ENCODE assay signal across 22 mouse cellular contexts in the genomic region with DNA sequence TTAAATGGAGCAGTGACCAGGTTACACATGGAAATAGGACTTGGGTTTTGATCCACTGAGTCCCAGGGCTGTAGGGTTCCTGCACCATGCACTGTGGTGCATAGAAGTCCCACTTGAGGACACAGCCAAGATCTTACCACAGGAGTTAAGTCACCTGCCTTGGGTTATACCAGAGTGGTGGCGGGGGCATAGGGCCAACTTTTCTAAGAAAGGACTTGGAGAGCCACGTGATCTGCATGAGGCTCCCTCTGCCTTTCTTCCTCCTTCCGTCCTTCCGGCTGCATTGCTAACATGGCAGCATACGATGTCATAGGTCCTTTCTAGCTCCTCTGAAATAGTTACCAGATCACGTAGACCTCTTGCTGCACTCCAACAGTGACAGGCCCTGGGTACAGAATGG. TPM values are rescaled to one million over a fixed set of nuclear protein-coding genes. Genes with fewer than 3 reads are reported as not detected.
DNase-seq lines count a peak whose midpoint lies in the region; ATAC-seq lines count a peak whose summit lies in the region.
"Had no signal": no experiment of that assay in that cellular context is flagged by ENCODE, and none has a peak within 500 bp of the region (broad histone marks: within the 10 kb centered on the region; RNA-seq: fewer than 3 reads in every experiment).

No protein-coding gene starts in this region.

- peaks cover 38% of the 10 kb centered on the region for H3K36me3 ChIP-seq in hindbrain, embryonic 13.5 days
- H3K36me3 ChIP-seq in hindbrain, embryonic 14.5 days (replicated peaks; ENCODE audit: control insufficient read depth, insufficient read depth), result peaks cover 37% of the 10 kb centered on the region
- H3K36me3 ChIP-seq in midbrain, embryonic 11.5 days (ENCODE audit: control insufficient read depth, insufficient read depth, low read length), result peaks cover 16% of the 10 kb centered on the region
- H3K36me3 ChIP-seq in midbrain, embryonic 10.5 days, result peaks cover 40% of the 10 kb centered on the region
- peaks cover 30% of the 10 kb centered on the region for H3K36me3 ChIP-seq in midbrain, embryonic 15.5 days (replicated peaks)

- H3K27me3 ChIP-seq in hindbrain, embryonic 13.5 days, result no peaks in the 10 kb centered on the region
- no peaks in the 10 kb centered on the region for H3K27me3 ChIP-seq in hindbrain, embryonic 14.5 days (ENCODE audit: control insufficient read depth, insufficient read depth, low read length)
- no peaks in the 10 kb centered on the region for H3K27me3 ChIP-seq in midbrain, embryonic 11.5 days (ENCODE audit: control insufficient read depth, insufficient read depth, low read length)
- H3K27me3 ChIP-seq in midbrain, embryonic 10.5 days (ENCODE audit: low read depth, poor library complexity, severe bottlenecking), result no peaks in the 10 kb centered on the region
- no peaks in the 10 kb centered on the region for H3K27me3 ChIP-seq in midbrain, embryonic 15.5 days (replicated peaks)
- H3K27me3 ChIP-seq: limb, embryonic 12.5 days; liver, embryonic 13.5 days; midbrain, embryonic 12.5 days had no signal

- no peak overlapping the region for H3K4me3 ChIP-seq in hindbrain, embryonic 13.5 days
- no peak overlapping the region for H3K4me3 ChIP-seq in hindbrain, embryonic 14.5 days (replicated peaks; ENCODE audit: low read length)
- no peak overlapping the region for H3K4me3 ChIP-seq in midbrain, embryonic 11.5 days (ENCODE audit: low read depth, low read length)
- no peak overlapping the region for H3K4me3 ChIP-seq in midbrain, embryonic 10.5 days
- no peak overlapping the region for H3K4me3 ChIP-seq in midbrain, embryonic 15.5 days
- H3K4me3 ChIP-seq: erythroblast, embryonic 14.5 days; heart, embryonic 10.5 days; limb, embryonic 12.5 days; liver, embryonic 13.5 days; midbrain, embryonic 12.5 days had no signal

- peaks cover 27% of the 10 kb centered on the region for H3K4me1 ChIP-seq in hindbrain, embryonic 13.5 days (replicated peaks)
- H3K4me1 ChIP-seq in hindbrain, embryonic 14.5 days (replicated peaks; ENCODE audit: control insufficient read depth, insufficient read depth, low read length), result peaks cover 17% of the 10 kb centered on the region
- no peaks in the 10 kb centered on the region for H3K4me1 ChIP-seq in midbrain, embryonic 11.5 days (ENCODE audit: control insufficient read depth, insufficient read depth, low read length)
- H3K4me1 ChIP-seq in midbrain, embryonic 10.5 days, result peaks cover 9% of the 10 kb centered on the region
- H3K4me1 ChIP-seq in midbrain, embryonic 15.5 days, result peaks cover 16% of the 10 kb centered on the region

- peak overlapping the region; percentile 69; the same call in 1 of the 2 replicates for H3K27ac ChIP-seq in hindbrain, embryonic 13.5 days
- no peak overlapping the region for H3K27ac ChIP-seq in hindbrain, embryonic 14.5 days
- no peak overlapping the region for H3K27ac ChIP-seq in midbrain, embryonic 11.5 days (ENCODE audit: low read depth, low read length)
- no peak overlapping the region for H3K27ac ChIP-seq in midbrain, embryonic 10.5 days (replicated peaks)
- peak overlapping the region; percentile 31; the same call in 1 of the 2 replicates for H3K27ac ChIP-seq in midbrain, embryonic 15.5 days
- H3K27ac ChIP-seq: heart, embryonic 10.5 days; limb, embryonic 12.5 days; liver, embryonic 13.5 days; midbrain, embryonic 12.5 days had no signal

- ATAC-seq in hindbrain, embryonic 13.5 days (ENCODE audit: low FRiP score), result no peak
- no peak for ATAC-seq in hindbrain, embryonic 14.5 days (ENCODE audit: low FRiP score)
- ATAC-seq in midbrain, embryonic 11.5 days (ENCODE audit: low FRiP score), result no peak
- no peak for ATAC-seq in midbrain, embryonic 15.5 days (replicated peaks)

- H3K9me3 ChIP-seq in hindbrain, embryonic 13.5 days, result no peaks in the 10 kb centered on the region
- no peaks in the 10 kb centered on the region for H3K9me3 ChIP-seq in hindbrain, embryonic 14.5 days (ENCODE audit: control insufficient read depth, low read length)
- no peaks in the 10 kb centered on the region for H3K9me3 ChIP-seq in midbrain, embryonic 11.5 days (ENCODE audit: control insufficient read depth, low read length)
- no peaks in the 10 kb centered on the region for H3K9me3 ChIP-seq in midbrain, embryonic 10.5 days (replicated peaks)
- H3K9me3 ChIP-seq in midbrain, embryonic 15.5 days, result no peaks in the 10 kb centered on the region
- H3K9me3 ChIP-seq: heart, embryonic 10.5 days; limb, embryonic 12.5 days; liver, embryonic 13.5 days; midbrain, embryonic 12.5 days had no signal

- H3K4me2 ChIP-seq in hindbrain, embryonic 13.5 days, result no peak overlapping the region
- no peak overlapping the region for H3K4me2 ChIP-seq in hindbrain, embryonic 14.5 days (replicated peaks)
- H3K4me2 ChIP-seq in midbrain, embryonic 11.5 days, result no peak overlapping the region
- no peak overlapping the region for H3K4me2 ChIP-seq in midbrain, embryonic 15.5 days
- H3K4me2 ChIP-seq: limb, embryonic 12.5 days; liver, embryonic 13.5 days; midbrain, embryonic 12.5 days had no signal

- no peak overlapping the region for H3K9ac ChIP-seq in hindbrain, embryonic 13.5 days
- H3K9ac ChIP-seq in hindbrain, embryonic 14.5 days, result no peak overlapping the region
- H3K9ac ChIP-seq in midbrain, embryonic 11.5 days (ENCODE audit: low read length), result no peak overlapping the region
- H3K9ac ChIP-seq in midbrain, embryonic 15.5 days, result no peak overlapping the region
- H3K9ac ChIP-seq: limb, embryonic 12.5 days; liver, embryonic 13.5 days; midbrain, embryonic 12.5 days had no signal

- 94% methylated on average over 6 of the region's 6 CpGs for WGBS in hindbrain, embryonic 13.5 days
- 90% methylated on average over 6 of the region's 6 CpGs for WGBS in hindbrain, embryonic 14.5 days
- 90% methylated on average over 6 of the region's 6 CpGs for WGBS in midbrain, embryonic 11.5 days
- 93% methylated on average over 6 of the region's 6 CpGs for WGBS in midbrain, embryonic 10.5 days
- WGBS in midbrain, embryonic 15.5 days, result 89% methylated on average over 6 of the region's 6 CpGs

- no peak for DNase-seq in hindbrain, embryonic 14.5 days (ENCODE audit: low spot score)
- peak; percentile 80 for DNase-seq in midbrain, embryonic 11.5 days (ENCODE audit: low spot score, missing footprints)
- DNase-seq in midbrain, embryonic 10.5 days (ENCODE audit: low spot score), result no peak
- DNase-seq in induced T-regulatory cell, adult 2 months (ENCODE audit: low read depth), result peak; percentile 64
- DNase-seq in heart, adult 18-20 months, result no peak
- DNase-seq in kidney, postnatal 10 days, result no peak
- DNase-seq: gastrocnemius, postnatal 25 days; heart, postnatal 10 days; liver, embryonic 13.5 days; thymus, postnatal 4 days had no signal

RNA-seq across cellular contexts. Expression of a gene that starts 23.3 kb away (rescaled TPM):
- 0.21 and 0.35 TPM in 2 replicates for polyA plus RNA-seq in hindbrain, embryonic 13.5 days (2015; fragmentation: Nextera tagmentation; extraction: Ambion mirVana)
- 0.31 TPM in 2 replicates for polyA plus RNA-seq in hindbrain, embryonic 14.5 days (2014; fragmentation: Nextera tagmentation; extraction: Ambion mirVana)
- 0.08 and 0.22 TPM in 2 replicates for polyA plus RNA-seq in midbrain, embryonic 11.5 days (2014; fragmentation: Nextera tagmentation; extraction: Ambion mirVana)
- not detected in 2 replicates for polyA plus RNA-seq in midbrain, embryonic 10.5 days (2016; fragmentation: Nextera tagmentation; extraction: Ambion mirVana)
- 0.52 and 0.86 TPM in 2 replicates for polyA plus RNA-seq in midbrain, embryonic 15.5 days (2015; fragmentation: Nextera tagmentation; extraction: Ambion mirVana)
- 1 to 10 TPM in 1 of 2 experiments, not detected in 1; 1.1 TPM for total RNA-seq in heart, adult 18-20 months (2021)
- total RNA-seq: MEL had no signal
- polyA plus RNA-seq: erythroblast, embryonic 14.5 days; liver, embryonic 13.5 days had no signal

RNA-seq across cellular contexts. Expression of a gene that starts 26.9 kb away (rescaled TPM):
- polyA plus RNA-seq in hindbrain, embryonic 13.5 days (2015; fragmentation: Nextera tagmentation; extraction: Ambion mirVana), result 33.8 and 34.7 TPM in 2 replicates
- polyA plus RNA-seq in hindbrain, embryonic 14.5 days (2014; fragmentation: Nextera tagmentation; extraction: Ambion mirVana), result 28.7 and 31.3 TPM in 2 replicates
- polyA plus RNA-seq in midbrain, embryonic 11.5 days (2014; fragmentation: Nextera tagmentation; extraction: Ambion mirVana), result 23.1 and 26.0 TPM in 2 replicates
- polyA plus RNA-seq in midbrain, embryonic 10.5 days (2016; fragmentation: Nextera tagmentation; extraction: Ambion mirVana), result 33.8 and 36.0 TPM in 2 replicates
- polyA plus RNA-seq in midbrain, embryonic 15.5 days (2015; fragmentation: Nextera tagmentation; extraction: Ambion mirVana), result 31.8 TPM in 2 replicates
- 10 to 100 TPM; 20.4 to 21.8 TPM for total RNA-seq in heart, adult 18-20 months (2021)

RNA-seq across cellular contexts. Expression of a gene that starts 37.6 kb away (rescaled TPM):
- not detected in 2 replicates for polyA plus RNA-seq in hindbrain, embryonic 13.5 days (2015; fragmentation: Nextera tagmentation; extraction: Ambion mirVana)
- not detected in 2 replicates for polyA plus RNA-seq in hindbrain, embryonic 14.5 days (2014; fragmentation: Nextera tagmentation; extraction: Ambion mirVana)
- not detected in 2 replicates for polyA plus RNA-seq in midbrain, embryonic 11.5 days (2014; fragmentation: Nextera tagmentation; extraction: Ambion mirVana)
- not detected in 2 replicates for polyA plus RNA-seq in midbrain, embryonic 10.5 days (2016; fragmentation: Nextera tagmentation; extraction: Ambion mirVana)
- not detected in 2 replicates for polyA plus RNA-seq in midbrain, embryonic 15.5 days (2015; fragmentation: Nextera tagmentation; extraction: Ambion mirVana)
- not detected for total RNA-seq in heart, adult 18-20 months (2021)
- total RNA-seq: adrenal gland, adult 18-20 months; gastrocnemius, postnatal 25 days; heart, postnatal 10 days; left cerebral cortex, adult 8-10 months; MEL had no signal
- polyA plus RNA-seq: embryonic facial prominence, embryonic 11.5 days; erythroblast, embryonic 14.5 days; heart, embryonic 10.5 days; kidney, embryonic 14.5 days; limb, embryonic 12.5 days; liver, embryonic 13.5 days; midbrain, embryonic 12.5 days; neural tube, embryonic 14.5 days had no signal

Comparison
In these comparisons a context has a peak if more than half of its experiments do, and no peak if none do; other contexts are left out.
1. H3K27ac ChIP-seq: peak in hindbrain, embryonic 13.5 days (single experiment) and midbrain, embryonic 15.5 days (single experiment); none in hindbrain, embryonic 14.5 days (single experiment), midbrain, embryonic 11.5 days (single experiment) and midbrain, embryonic 10.5 days (single experiment).
2. DNase-seq: peak in midbrain, embryonic 11.5 days (single experiment) and induced T-regulatory cell, adult 2 months (single experiment); none in hindbrain, embryonic 14.5 days (single experiment), midbrain, embryonic 10.5 days (single experiment), heart, adult 18-20 months (0 of 2) and kidney, postnatal 10 days (single experiment).